ENCODE assay signal across 29 mouse cellular contexts in genomic region chr15:3497946-3498580, GRCm38 (mm10).
DNase-seq lines count a peak whose midpoint lies in the region; ATAC-seq and TF ChIP-seq lines count a peak whose summit lies in the region.
"Had no signal": no experiment of that assay in that cellular context is flagged by ENCODE, and none has a peak within 500 bp of the region (broad histone marks: within the 10 kb centered on the region; RNA-seq: fewer than 3 reads in every experiment).

No protein-coding gene starts in this region.

- no peak for ATAC-seq in heart, embryonic 16.5 days (replicated peaks; ENCODE audit: extremely low read depth, insufficient read depth, low FRiP score)
- peak; percentile 50 for ATAC-seq in neural tube, embryonic 15.5 days (ENCODE audit: low FRiP score)
- ATAC-seq: forebrain, embryonic 15.5 days; hindbrain, embryonic 16.5 days; intestine, embryonic 16.5 days; Patski had no signal

- no peak overlapping the region for H3K9ac ChIP-seq in heart, embryonic 16.5 days (ENCODE audit: low read length)
- no peak overlapping the region for H3K9ac ChIP-seq in neural tube, embryonic 15.5 days (replicated peaks)
- H3K9ac ChIP-seq: forebrain, embryonic 15.5 days; liver, embryonic 14.5 days; lung, embryonic 15.5 days; midbrain, embryonic 12.5 days; stomach, embryonic 15.5 days had no signal

- intact Hi-C loops in gastrocnemius, postnatal 36 days (cut with DNase I) = no loop called here

- H3K27ac ChIP-seq in heart, embryonic 16.5 days (ENCODE audit: low read length) = peak overlapping the region; percentile 93
- H3K27ac ChIP-seq in layer of hippocampus, adult 2 months = no peak overlapping the region
- H3K27ac ChIP-seq in neural tube, embryonic 15.5 days (replicated peaks) = no peak overlapping the region
- H3K27ac ChIP-seq: forebrain, embryonic 15.5 days; hindbrain, embryonic 10.5 days; liver, embryonic 14.5 days; lung, embryonic 15.5 days; midbrain, embryonic 12.5 days; stomach, embryonic 15.5 days had no signal

- no peaks in the 10 kb centered on the region for H3K36me3 ChIP-seq in heart, embryonic 16.5 days (ENCODE audit: control insufficient read depth, insufficient read depth)
- no peaks in the 10 kb centered on the region for H3K36me3 ChIP-seq in neural tube, embryonic 15.5 days
- H3K36me3 ChIP-seq: forebrain, embryonic 15.5 days; G1E; hindbrain, embryonic 10.5 days; lung, embryonic 15.5 days; midbrain, embryonic 12.5 days; stomach, embryonic 15.5 days had no signal

- peaks cover 17% of the 10 kb centered on the region for H3K4me1 ChIP-seq in heart, embryonic 16.5 days (ENCODE audit: control insufficient read depth, insufficient read depth, low read length)
- H3K4me1 ChIP-seq in neural tube, embryonic 15.5 days = no peaks in the 10 kb centered on the region
- H3K4me1 ChIP-seq: forebrain, embryonic 15.5 days; hindbrain, embryonic 10.5 days; megakaryocyte, embryonic 14.5 days; midbrain, embryonic 12.5 days; stomach, embryonic 15.5 days had no signal

- H3K9me3 ChIP-seq in heart, embryonic 16.5 days (replicated peaks; ENCODE audit: control insufficient read depth, low read length) = no peaks in the 10 kb centered on the region
- no peaks in the 10 kb centered on the region for H3K9me3 ChIP-seq in neural tube, embryonic 15.5 days (replicated peaks)
- H3K9me3 ChIP-seq: forebrain, embryonic 15.5 days; G1E; hindbrain, embryonic 10.5 days; lung, embryonic 15.5 days; megakaryocyte, embryonic 14.5 days; midbrain, embryonic 12.5 days; stomach, embryonic 15.5 days had no signal

- H3K27me3 ChIP-seq in heart, embryonic 16.5 days (ENCODE audit: control insufficient read depth, insufficient read depth, low read length) = no peaks in the 10 kb centered on the region
- no peaks in the 10 kb centered on the region for H3K27me3 ChIP-seq in neural tube, embryonic 15.5 days (replicated peaks)
- H3K27me3 ChIP-seq: CH12.LX; forebrain, embryonic 15.5 days; lung, embryonic 15.5 days; megakaryocyte, embryonic 14.5 days; midbrain, embryonic 12.5 days; Patski; stomach, embryonic 15.5 days had no signal

- no peak overlapping the region for H3K4me3 ChIP-seq in heart, embryonic 16.5 days (ENCODE audit: low read length)
- no peak overlapping the region for H3K4me3 ChIP-seq in layer of hippocampus, adult 2 months
- H3K4me3 ChIP-seq in neural tube, embryonic 15.5 days (replicated peaks) = no peak overlapping the region
- H3K4me3 ChIP-seq: forebrain, embryonic 15.5 days; hindbrain, embryonic 10.5 days; lung, embryonic 15.5 days; megakaryocyte, embryonic 14.5 days; midbrain, embryonic 12.5 days; stomach, embryonic 15.5 days had no signal

- 81% methylated on average over 9 of the region's 9 CpGs for WGBS in heart, embryonic 16.5 days
- 67% methylated on average over 9 of the region's 9 CpGs for WGBS in neural tube, embryonic 15.5 days

- peak; percentile 58 for TF ChIP-seq CTCF in layer of hippocampus, adult 2 months (conservative IDR thresholded peaks at IDR 0.05)

- DNase-seq in gastrocnemius, adult 18-20 months (ENCODE audit: low spot score) = peak; percentile 33
- no peak for DNase-seq in gastrocnemius, postnatal 36 days
- DNase-seq in heart, adult 8-10 months (ENCODE audit: low spot score) = no peak
- no peak for DNase-seq in layer of hippocampus, adult 2 months (ENCODE audit: low spot score in 2 of 2)
- DNase-seq in layer of hippocampus, postnatal 36 days = no peak
- DNase-seq in neural tube, embryonic 10.5 days (ENCODE audit: extremely low spot score, low spot score) = no peak
- DNase-seq: adrenal gland, postnatal 14 days; cerebellum, adult 11 months; cerebellum, adult 9-10 months; cerebellum, postnatal 36 days; kidney, adult 9 months; kidney, postnatal 25 days; left cerebral cortex, postnatal 4 days; lung, postnatal 4 days; right cerebral cortex, postnatal 25 days had no signal

- H3K4me2 ChIP-seq in heart, embryonic 16.5 days (ENCODE audit: low read depth, low read length) = no peak overlapping the region
- no peak overlapping the region for H3K4me2 ChIP-seq in neural tube, embryonic 15.5 days
- H3K4me2 ChIP-seq: forebrain, embryonic 15.5 days; lung, embryonic 15.5 days; midbrain, embryonic 12.5 days; stomach, embryonic 15.5 days had no signal
